Mouse (Mus musculus) gastrocnemius, postnatal 14 days (tissue): ENCODE measurements around the gene Lingo3. TPM values are rescaled to one million over a fixed set of nuclear protein-coding genes. Genes with fewer than 3 reads are reported as not detected.

Experiments used
- DNase-seq: peaks from one replicate; pipeline ENCODE4 v3.0.0; 2021; ENCODE audit warnings: mixed read lengths
- intact Hi-C: fragments of 180-260 bp; cut with DNase I; formaldehyde crosslinking; loops from one replicate; pipeline ENCODE4 v1.15.1; 2025; ENCODE audit warnings: low total_unique reads
- microRNA-seq, 2 experiments: library from miRNA; unstranded; fragments of <30 nt; microRNA quantifications; one replicate each; pipeline ENCODE4 v1.2.0; 2021
- total RNA-seq, 2 experiments: library from RNA; stranded (reverse); gene quantifications; 2 replicates each; pipeline ENCODE4 v1.2.3; 2021

Gene Lingo3
- total RNA-seq, 2 experiments from 2014 or later = 11.3 to 24.5 TPM

DNA sequence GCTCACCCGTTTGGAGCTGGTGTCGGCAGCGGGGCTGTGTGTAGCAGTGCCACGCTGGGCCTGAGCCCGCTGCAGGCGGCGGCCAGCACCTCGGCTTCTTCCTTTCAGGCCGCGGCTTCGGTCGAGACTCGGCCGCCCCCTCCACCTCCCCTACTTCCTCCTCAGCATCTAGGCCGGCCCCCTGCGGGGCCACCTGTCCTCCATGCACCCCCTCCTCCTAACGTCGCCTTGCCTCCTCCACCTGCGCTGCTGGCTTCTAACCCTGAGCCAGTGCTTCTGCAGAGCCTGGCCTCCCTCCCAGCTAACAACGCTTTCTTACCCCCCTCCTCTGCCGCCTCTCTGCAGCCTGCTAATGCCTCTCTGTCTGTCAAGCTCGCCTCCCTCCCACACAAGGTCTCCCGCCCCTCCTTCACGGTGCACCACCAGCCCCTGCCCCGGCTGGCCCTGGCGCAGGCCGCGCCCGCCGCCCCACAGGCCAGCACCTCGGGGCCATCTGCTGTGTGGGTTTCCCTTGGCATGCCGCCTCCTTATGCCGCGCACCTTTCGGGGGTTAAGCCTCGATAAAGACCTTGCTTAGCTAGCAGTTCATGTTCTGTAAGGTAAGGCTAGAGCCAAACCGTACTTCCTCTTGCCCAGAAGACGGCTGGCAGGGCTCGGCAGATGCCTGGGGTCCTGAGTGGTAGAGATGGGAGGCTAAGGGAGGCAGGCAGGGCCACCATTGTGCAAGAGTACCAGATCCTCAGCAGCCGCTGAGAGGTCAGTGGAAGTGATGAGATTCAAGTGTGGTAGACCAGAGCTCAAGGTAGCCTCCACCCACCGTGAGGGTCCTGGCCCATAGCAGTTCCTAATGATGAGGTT, 51.4 kb downstream of the Lingo3 start:
- intact Hi-C loops = loop anchor here (5.0 kb wide), 1 partner anchor 45 kb away; no protein-coding TSS in a partner anchor
- no peak for DNase-seq

DNA sequence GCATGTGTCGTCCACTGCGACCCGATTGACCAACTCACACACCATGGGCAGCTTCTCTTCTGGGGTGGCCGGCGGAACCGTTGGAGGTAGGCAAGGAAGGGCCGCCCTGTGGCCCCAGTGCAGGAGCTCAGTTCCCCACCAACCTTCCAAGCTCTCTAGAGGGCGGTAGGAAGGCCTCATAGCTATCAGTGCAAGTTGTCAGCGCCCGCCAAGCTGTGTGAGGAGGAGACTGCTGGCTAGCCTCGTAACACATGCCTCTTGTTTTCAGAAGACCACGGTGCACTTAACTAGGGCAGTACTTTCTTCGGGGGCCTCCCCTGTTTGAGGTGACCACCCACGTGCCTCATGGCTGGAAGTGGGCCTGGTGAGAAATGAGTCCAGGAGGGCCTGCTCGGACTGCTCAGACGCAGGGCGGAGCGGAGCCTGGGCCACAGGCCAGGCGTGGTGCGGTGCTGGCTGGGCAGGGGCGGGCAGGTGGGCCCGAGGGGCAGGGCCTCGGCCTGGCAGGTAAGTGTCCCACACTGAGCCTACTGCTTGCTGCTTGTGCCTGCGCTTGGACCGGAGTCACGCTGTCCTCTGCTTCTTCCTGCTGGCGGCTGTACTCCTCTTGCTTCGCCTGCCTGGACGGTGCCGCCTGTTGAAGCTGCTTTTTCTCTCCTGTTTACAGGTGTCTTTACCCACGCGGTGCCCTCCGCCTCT, 52.2 kb downstream of the Lingo3 start:
- no peak for DNase-seq
- intact Hi-C loops = loop anchor here (5.0 kb wide), 1 partner anchor 44 kb away; no protein-coding TSS in a partner anchor

DNA sequence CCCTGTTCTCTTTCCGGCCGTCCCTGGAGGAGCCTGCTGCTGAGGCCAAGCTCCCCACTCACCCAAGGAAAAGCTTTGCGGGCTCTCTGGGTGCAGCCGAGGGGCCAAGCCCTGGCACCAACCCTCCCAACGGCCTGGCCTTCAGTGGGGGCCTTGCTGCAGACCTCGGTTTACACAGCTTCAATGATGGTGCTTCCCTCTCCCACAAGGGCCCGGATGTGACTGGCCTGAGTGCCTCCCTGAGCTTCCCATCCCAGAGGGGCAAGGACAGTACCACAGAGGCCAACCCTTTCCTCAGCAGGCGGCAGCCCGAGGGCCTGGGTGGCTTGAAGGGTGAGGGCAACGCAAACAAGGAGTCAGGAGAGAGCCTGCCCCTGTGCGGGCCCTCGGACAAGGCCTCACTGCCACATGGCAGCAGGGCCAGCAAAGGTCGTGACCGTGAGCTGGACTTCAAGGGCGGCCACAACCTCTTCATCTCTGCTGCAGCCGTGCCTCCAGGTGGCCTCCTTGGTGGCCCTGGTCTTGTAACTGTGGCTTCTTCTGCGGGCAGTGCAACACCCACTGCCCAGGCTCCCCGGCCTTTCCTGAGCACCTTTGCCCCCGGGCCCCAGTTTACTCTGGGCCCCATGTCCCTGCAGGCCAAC, 53.0 kb downstream of the Lingo3 start:
- no peak for DNase-seq
- intact Hi-C loops = loop anchor here (5.0 kb wide), 1 partner anchor 44 kb away; no protein-coding TSS in a partner anchor

DNA sequence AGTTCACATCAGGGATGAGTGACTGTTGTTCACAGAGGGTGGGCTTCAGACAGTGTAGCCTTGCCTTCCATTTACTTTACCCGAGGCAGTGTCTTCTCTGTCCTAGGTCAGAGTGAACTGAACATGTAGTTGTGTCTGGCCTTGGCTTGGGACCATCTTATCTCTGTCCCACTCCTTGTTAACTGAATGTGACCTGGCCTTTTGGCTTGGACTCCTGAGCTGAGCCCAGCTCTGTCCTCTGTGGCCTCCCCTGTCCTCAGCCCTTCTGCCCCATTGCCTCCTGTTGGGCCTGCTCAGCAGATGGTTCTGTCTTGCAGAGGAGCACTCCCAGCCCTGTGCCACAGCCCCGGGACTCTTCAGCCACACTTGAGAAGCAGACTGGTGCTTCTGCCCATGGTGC, 56.3 kb downstream of the Lingo3 start:
- intact Hi-C loops = no loop called here
- DNase-seq = no peak

DNA sequence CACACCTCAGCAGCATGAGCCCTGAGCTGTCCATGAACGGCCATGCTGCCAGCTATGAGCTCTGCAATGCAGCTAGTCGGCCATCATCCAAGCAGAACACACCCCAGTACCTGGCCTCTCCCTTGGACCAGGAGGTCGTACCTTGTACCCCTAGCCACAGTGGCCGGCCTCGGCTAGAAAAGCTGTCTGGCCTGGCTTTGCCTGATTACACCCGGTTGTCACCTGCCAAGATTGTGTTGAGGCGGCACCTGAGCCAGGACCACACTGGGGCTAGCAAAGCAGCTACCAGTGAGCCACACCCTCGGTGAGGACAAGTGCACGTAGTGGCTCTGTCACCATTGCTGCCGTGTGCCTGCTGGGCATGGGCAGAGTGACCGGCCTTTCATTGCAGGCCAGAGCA, 57.9 kb downstream of the Lingo3 start:
- DNase-seq = no peak
- intact Hi-C loops = no loop called here

DNA sequence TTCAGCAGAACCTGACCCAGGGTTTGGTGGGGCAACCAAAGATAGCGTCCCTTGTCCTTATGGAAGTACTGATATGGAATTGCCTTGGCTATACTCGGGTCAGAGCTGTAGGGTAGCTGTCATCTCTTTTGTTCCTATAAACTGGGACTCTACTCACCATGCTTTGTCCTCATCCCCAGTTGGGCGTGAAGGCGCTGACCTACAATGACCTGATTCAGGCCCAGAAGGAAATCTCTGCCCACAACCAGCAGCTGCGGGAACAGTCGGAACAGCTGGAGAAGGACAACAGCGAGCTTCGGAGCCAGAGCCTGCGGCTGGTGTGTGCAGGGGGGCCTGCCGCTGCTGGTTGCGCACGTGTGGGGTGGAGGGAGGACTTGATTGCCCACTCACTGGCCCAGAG, 59.0 kb downstream of the Lingo3 start:
- intact Hi-C loops = no loop called here
- DNase-seq = no peak

DNA sequence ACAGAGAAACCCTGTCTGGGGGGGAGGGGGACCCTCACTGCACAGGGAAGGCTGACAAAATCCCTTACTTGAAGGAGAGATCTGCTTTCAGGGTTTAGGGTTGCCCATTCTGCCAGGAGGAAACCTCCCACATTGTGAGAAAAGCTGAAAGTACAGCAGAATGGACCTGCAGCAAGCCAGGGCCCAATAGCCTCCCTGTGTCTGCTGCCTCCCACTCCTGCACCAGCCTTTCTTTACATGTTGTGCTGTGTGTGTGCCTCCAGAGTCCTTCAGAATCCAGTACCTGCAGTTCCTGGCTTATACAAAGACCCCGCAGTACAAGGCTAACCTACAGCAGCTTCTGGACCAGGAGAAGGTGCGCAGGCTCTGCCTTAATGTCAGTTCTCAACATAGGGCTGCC, 59.5 kb downstream of the Lingo3 start:
- intact Hi-C loops = no loop called here
- no peak for DNase-seq

Small RNA genes within 50 kb of the gene (microRNA-seq; reads per million reads assigned to microRNA genes)
- 1.5 to 4.1 reads per million in 2 experiments for gene Mir1982

Other genes with a start within 250 kb of the Lingo3 start
- gene Scamp4, start 241.2 kb downstream of the Lingo3 start, total RNA-seq = 10 to 100 TPM; 18.3 to 22.0 TPM
- 1 to 10 TPM; 1.2 to 1.5 TPM for gene Adat3, start 241.2 kb downstream of the Lingo3 start, total RNA-seq
- gene Gm49322, start 238.0 kb downstream of the Lingo3 start, total RNA-seq = under 1 TPM; 0.18 to 0.27 TPM
- gene Csnk1g2, start 221.2 kb downstream of the Lingo3 start, total RNA-seq = 100 to 1,000 TPM in 1 of 2 experiments, 10 to 100 TPM in 1; 94.3 to 105 TPM
- 10 to 100 TPM; 30.1 to 34.4 TPM for gene Btbd2, start 187.0 kb downstream of the Lingo3 start, total RNA-seq
- gene Mknk2, start 165.9 kb downstream of the Lingo3 start, total RNA-seq = 100 to 1,000 TPM; 167 to 186 TPM
- gene Mob3a, start 142.1 kb downstream of the Lingo3 start, total RNA-seq = 1 to 10 TPM; 5.5 to 7.4 TPM
- 1 to 10 TPM; 3.2 to 3.5 TPM for gene Izumo4, start 141.9 kb downstream of the Lingo3 start, total RNA-seq
- gene Ap3d1, start 101.8 kb downstream of the Lingo3 start, total RNA-seq = 10 to 100 TPM; 23.7 to 25.2 TPM
- gene Dot1l, start 88.8 kb downstream of the Lingo3 start, total RNA-seq = 10 to 100 TPM; 25.5 to 26.1 TPM
- gene Sf3a2, start 45.8 kb downstream of the Lingo3 start, total RNA-seq = 10 to 100 TPM; 23.6 to 30.0 TPM
- gene Plekhj1, start 45.4 kb downstream of the Lingo3 start, total RNA-seq = 10 to 100 TPM; 21.4 to 23.1 TPM
- under 1 TPM in 1 of 2 experiments, not detected in 1; 0.25 TPM for gene Amh, start 38.8 kb downstream of the Lingo3 start, total RNA-seq
- 100 to 1,000 TPM; 345 to 379 TPM for gene Jsrp1, start 30.5 kb downstream of the Lingo3 start, total RNA-seq
- gene Oaz1, start 17.4 kb downstream of the Lingo3 start, total RNA-seq = 100 to 1,000 TPM; 787 to 812 TPM
- 10 to 100 TPM; 24.5 to 27.7 TPM for gene Lsm7, start 11.2 kb upstream of the Lingo3 start, total RNA-seq
- gene Sppl2b, start 11.2 kb upstream of the Lingo3 start, total RNA-seq = 10 to 100 TPM; 24.0 to 28.1 TPM
- under 1 TPM in 1 of 2 experiments, not detected in 1; 0.06 TPM for gene Tmprss9, start 27.8 kb upstream of the Lingo3 start, total RNA-seq
- gene Timm13, start 56.9 kb upstream of the Lingo3 start, total RNA-seq = 100 to 1,000 TPM; 114 to 125 TPM
- 10 to 100 TPM in 1 of 2 experiments, 1 to 10 TPM in 1; 9.4 to 14.3 TPM for gene Lmnb2, start 74.2 kb upstream of the Lingo3 start, total RNA-seq
- 10 to 100 TPM; 21.5 to 28.7 TPM for gene Gadd45b, start 86.0 kb upstream of the Lingo3 start, total RNA-seq
- gene Gng7, start 170.9 kb upstream of the Lingo3 start, total RNA-seq = 1 to 10 TPM in 1 of 2 experiments, under 1 TPM in 1; 0.44 to 1.1 TPM
- under 1 TPM; 0.24 to 0.72 TPM for gene Diras1, start 181.6 kb upstream of the Lingo3 start, total RNA-seq
- gene Slc39a3, start 193.4 kb upstream of the Lingo3 start, total RNA-seq = 10 to 100 TPM; 11.3 to 11.9 TPM
- 10 to 100 TPM; 78.6 to 79.9 TPM for gene Sgta, start 216.1 kb upstream of the Lingo3 start, total RNA-seq
- 10 to 100 TPM; 22.4 to 23.0 TPM for gene Thop1, start 226.0 kb upstream of the Lingo3 start, total RNA-seq